Mouse (Mus musculus) bone marrow, adult 2 months (tissue): Measurements from ENCODE around the gene Cldn7.

Source experiments
- CTCF ChIP-seq: fragments of 200-500 bp; IDR thresholded peaks from 2 replicates; pipeline ENCODE4 v1.5.1; 2011; ENCODE audit warnings: low read length, control low read depth; ENCODE audit not compliant: control insufficient read depth, insufficient read depth
- POLR2A ChIP-seq: fragments of 200-500 bp; IDR thresholded peaks from 2 replicates; pipeline ENCODE4 v1.6.1; 2011; ENCODE audit warnings: low read depth, mild to moderate bottlenecking, control low read depth, low read length, borderline replicate concordance; ENCODE audit not compliant: control insufficient read depth

- TF ChIP-seq POLR2A, result no peak
- no peak for TF ChIP-seq CTCF
Observed at GRCm38 (mm10) chr11:69939731-69940130, 24.8 kb upstream of the Cldn7 start.
